ENCODE assay signal across 13 mouse cellular contexts in the genomic region with DNA sequence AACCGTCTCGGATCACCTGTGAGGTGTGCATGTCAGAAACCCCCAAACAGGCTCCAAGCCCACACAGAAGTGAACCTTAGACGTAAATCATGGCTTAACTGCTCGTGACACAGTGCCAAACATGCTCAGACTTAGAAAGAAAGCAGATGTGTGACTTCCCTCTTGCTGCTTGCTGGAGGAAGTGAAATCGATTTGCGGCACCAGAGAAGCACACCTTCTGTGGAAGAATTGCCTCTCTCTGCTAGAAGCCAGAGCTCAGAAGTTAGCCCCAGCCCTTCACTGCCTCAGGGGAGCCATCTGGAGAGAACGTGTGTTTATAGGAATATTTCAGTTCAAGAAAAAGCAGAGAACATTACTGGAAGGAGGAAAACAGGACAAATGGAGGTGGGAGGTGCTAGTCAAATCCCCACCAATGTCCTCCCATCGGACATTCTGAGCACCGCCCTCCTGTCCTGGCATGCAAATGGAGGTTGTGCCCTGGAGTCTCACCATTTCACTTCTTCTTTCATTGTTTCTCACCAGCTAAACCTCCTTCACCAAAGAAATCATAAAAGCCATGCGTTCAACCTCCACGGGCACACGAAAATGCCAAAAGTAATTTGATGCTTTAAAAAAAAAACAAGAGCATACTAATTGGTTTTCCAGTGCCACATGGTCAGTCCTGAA. TPM values are rescaled to one million over a fixed set of nuclear protein-coding genes. Genes with fewer than 3 reads are reported as not detected.
DNase-seq lines count a peak whose midpoint lies in the region; ATAC-seq and TF ChIP-seq lines count a peak whose summit lies in the region.
"Had no signal": no experiment of that assay in that cellular context is flagged by ENCODE, and none has a peak within 500 bp of the region (broad histone marks: within the 10 kb centered on the region; RNA-seq: fewer than 3 reads in every experiment).

No protein-coding gene starts in this region.

- DNase-seq in liver, adult 2 months (ENCODE audit: extremely low read depth, low read depth, low spot score), result no peak
- DNase-seq in liver, result no peak
- DNase-seq in embryonic facial prominence, embryonic 14.5 days (ENCODE audit: low spot score), result peak; percentile 69
- DNase-seq in liver, postnatal 0 days, result no peak
- DNase-seq in thymus, postnatal 4 days, result no peak
- no peak for DNase-seq in lung, adult 2 months
- DNase-seq: retina, postnatal 1 day had no signal

- no peaks in the 10 kb centered on the region for H3K9me3 ChIP-seq in embryonic facial prominence, embryonic 14.5 days (ENCODE audit: control insufficient read depth, low read length)
- H3K9me3 ChIP-seq in liver, postnatal 0 days (ENCODE audit: low read length), result no peaks in the 10 kb centered on the region
- no peaks in the 10 kb centered on the region for H3K9me3 ChIP-seq in stomach, embryonic 14.5 days (ENCODE audit: control insufficient read depth, low read depth, low read length)
- H3K9me3 ChIP-seq: midbrain, embryonic 12.5 days had no signal

- H3K4me2 ChIP-seq in embryonic facial prominence, embryonic 14.5 days (ENCODE audit: low read depth, low read length), result peak overlapping the region; percentile 38
- H3K4me2 ChIP-seq in liver, postnatal 0 days (ENCODE audit: low read depth, low read length), result peak overlapping the region; percentile 39; the same call in 1 of the 2 replicates
- H3K4me2 ChIP-seq in stomach, embryonic 14.5 days (replicated peaks; ENCODE audit: low read depth, low read length), result no peak overlapping the region
- H3K4me2 ChIP-seq: midbrain, embryonic 12.5 days had no signal

- H3K9ac ChIP-seq in liver, adult 2 months (ENCODE audit: low read depth, low read length), result no peak overlapping the region
- H3K9ac ChIP-seq in embryonic facial prominence, embryonic 14.5 days (ENCODE audit: low read depth, low read length), result no peak overlapping the region
- H3K9ac ChIP-seq in liver, postnatal 0 days (replicated peaks), result no peak overlapping the region
- H3K9ac ChIP-seq in stomach, embryonic 14.5 days (replicated peaks; ENCODE audit: low read depth, low read length), result no peak overlapping the region
- H3K9ac ChIP-seq: midbrain, embryonic 12.5 days had no signal

- no peak overlapping the region for H3K4me3 ChIP-seq in liver, adult 2 months (ENCODE audit: insufficient read depth, low read depth, low read length)
- H3K4me3 ChIP-seq in embryonic facial prominence, embryonic 14.5 days (ENCODE audit: low read depth, low read length), result peak overlapping the region; percentile 6; the same call in 1 of the 2 replicates
- H3K4me3 ChIP-seq in liver, postnatal 0 days (ENCODE audit: low read depth, low read length), result no peak overlapping the region
- H3K4me3 ChIP-seq in stomach, embryonic 14.5 days (ENCODE audit: low read depth, low read length), result no peak overlapping the region
- no peak overlapping the region for H3K4me3 ChIP-seq in lung, adult 2 months (replicated peaks; ENCODE audit: extremely low read depth, low read depth, low read length)
- H3K4me3 ChIP-seq: midbrain, embryonic 12.5 days had no signal

- H3K79me2 ChIP-seq in liver, adult 2 months (ENCODE audit: control insufficient read depth, insufficient read depth, low read length), result no peaks in the 10 kb centered on the region

- H3K36me3 ChIP-seq in liver, adult 2 months (ENCODE audit: control insufficient read depth, insufficient read depth, low read length), result no peaks in the 10 kb centered on the region
- no peaks in the 10 kb centered on the region for H3K36me3 ChIP-seq in embryonic facial prominence, embryonic 14.5 days (ENCODE audit: control insufficient read depth, insufficient read depth, low read length)
- no peaks in the 10 kb centered on the region for H3K36me3 ChIP-seq in liver, postnatal 0 days (replicated peaks; ENCODE audit: insufficient read depth, low read length)
- no peaks in the 10 kb centered on the region for H3K36me3 ChIP-seq in stomach, embryonic 14.5 days (ENCODE audit: control insufficient read depth, insufficient read depth, low read length)
- H3K36me3 ChIP-seq: midbrain, embryonic 12.5 days had no signal

- TF ChIP-seq CTCF in liver, adult 2 months (IDR thresholded peaks at IDR 0.05; ENCODE audit: low read depth, low read length), result no peak
- no peak for TF ChIP-seq CTCF in liver, postnatal 0 days (IDR thresholded peaks at IDR 0.05; ENCODE audit: low read depth)
- no peak for TF ChIP-seq CTCF in lung, adult 2 months (IDR thresholded peaks at IDR 0.05; ENCODE audit: insufficient read depth, low read length)

- no peaks in the 10 kb centered on the region for H3K27me3 ChIP-seq in liver, adult 2 months (ENCODE audit: control insufficient read depth, insufficient read depth, low read length)
- no peaks in the 10 kb centered on the region for H3K27me3 ChIP-seq in embryonic facial prominence, embryonic 14.5 days (replicated peaks; ENCODE audit: control insufficient read depth, insufficient read depth, low read length)
- no peaks in the 10 kb centered on the region for H3K27me3 ChIP-seq in liver, postnatal 0 days (ENCODE audit: insufficient read depth, low read length)
- no peaks in the 10 kb centered on the region for H3K27me3 ChIP-seq in stomach, embryonic 14.5 days (ENCODE audit: control insufficient read depth, insufficient read depth, low read length)
- H3K27me3 ChIP-seq: midbrain, embryonic 12.5 days had no signal

- H3K27ac ChIP-seq in liver, adult 2 months (replicated peaks; ENCODE audit: insufficient read depth, low read depth, low read length), result peak overlapping the region; percentile 68; the same call in 1 of the 2 replicates
- H3K27ac ChIP-seq in embryonic facial prominence, embryonic 14.5 days (replicated peaks; ENCODE audit: low read depth, low read length), result no peak overlapping the region; the same call in 1 of the 2 replicates
- peak overlapping the region; percentile 71 for H3K27ac ChIP-seq in liver, postnatal 0 days (ENCODE audit: low read depth)
- H3K27ac ChIP-seq in stomach, embryonic 14.5 days (ENCODE audit: low read length), result 0 out of 2 replicates have a peak overlapping the region, but pooled peaks have one; percentile 39
- H3K27ac ChIP-seq: midbrain, embryonic 12.5 days had no signal

- H3K4me1 ChIP-seq in liver, adult 2 months (ENCODE audit: control insufficient read depth, insufficient read depth, low read length), result no peaks in the 10 kb centered on the region
- H3K4me1 ChIP-seq in embryonic facial prominence, embryonic 14.5 days (ENCODE audit: control insufficient read depth, insufficient read depth, low read length), result no peaks in the 10 kb centered on the region; the same call in 1 of the 2 replicates
- H3K4me1 ChIP-seq in liver, postnatal 0 days (ENCODE audit: insufficient read depth), result no peaks in the 10 kb centered on the region
- no peaks in the 10 kb centered on the region; the same call in 1 of the 2 replicates for H3K4me1 ChIP-seq in stomach, embryonic 14.5 days (ENCODE audit: control insufficient read depth, insufficient read depth, low read length)
- H3K4me1 ChIP-seq in lung, adult 2 months (ENCODE audit: control insufficient read depth, insufficient read depth, low read length), result no peaks in the 10 kb centered on the region; the same call in 1 of the 2 replicates
- H3K4me1 ChIP-seq: midbrain, embryonic 12.5 days had no signal

- ATAC-seq in embryonic facial prominence, embryonic 14.5 days (ENCODE audit: low read depth), result peak; percentile 68; the same call in 1 of the 2 replicates
- peak; percentile 40; the same call in 1 of the 2 replicates for ATAC-seq in liver, postnatal 0 days
- peak; percentile 56; the same call in 1 of the 2 replicates for ATAC-seq in stomach, embryonic 14.5 days (ENCODE audit: insufficient number of reproducible peaks, insufficient read depth, low FRiP score, low read depth)
- ATAC-seq: hindbrain, embryonic 16.5 days had no signal

- TF ChIP-seq POLR2A in liver, adult 2 months (IDR thresholded peaks at IDR 0.05; ENCODE audit: extremely low read depth, insufficient read depth, low read length), result no peak
- TF ChIP-seq POLR2A in lung, adult 2 months (IDR thresholded peaks at IDR 0.05; ENCODE audit: borderline replicate concordance, extremely low read depth, low read depth, low read length), result no peak

- 82% methylated on average over 12 of the region's 12 CpGs for WGBS in liver, adult 2 months
- 46% methylated on average over 12 of the region's 12 CpGs for WGBS in embryonic facial prominence, embryonic 14.5 days
- WGBS in liver, postnatal 0 days (ENCODE audit: insufficient replicate concordance), result 45% methylated on average over 12 of the region's 12 CpGs
- 59% methylated on average over 12 of the region's 12 CpGs for WGBS in stomach, embryonic 14.5 days
- WGBS in lung, adult 2 months, result 63% methylated on average over 12 of the region's 12 CpGs

- TF ChIP-seq EP300 in liver, postnatal 0 days (IDR thresholded peaks at IDR 0.05; ENCODE audit: low read depth), result no peak

RNA-seq across cellular contexts. Expression of gene Mpeg1, which starts 3.0 kb away (rescaled TPM):
- 27.1 and 30.9 TPM in 2 replicates for total RNA-seq in liver, adult 2 months (2014; rRNA removed)
- 6.1 and 7.4 TPM in 2 replicates for polyA plus RNA-seq in liver, adult 2 months (2012; rRNA removed)
- 0.93 and 1.2 TPM in 2 replicates for polyA plus RNA-seq in embryonic facial prominence, embryonic 14.5 days (2014; fragmentation: Nextera tagmentation; extraction: Ambion mirVana)
- 3.5 and 3.8 TPM in 2 replicates for polyA plus RNA-seq in liver, postnatal 0 days (2015; fragmentation: Nextera tagmentation; extraction: Ambion mirVana)
- polyA plus RNA-seq in stomach, embryonic 14.5 days (2014; fragmentation: Nextera tagmentation; extraction: Ambion mirVana), result 1.3 and 1.4 TPM in 2 replicates
- polyA plus RNA-seq in lung, adult 2 months (2012; rRNA removed), result 22.2 and 35.3 TPM in 2 replicates

RNA-seq across cellular contexts. Expression of gene Pfpl, which starts 29.8 kb away (rescaled TPM):
- not detected in 2 replicates for total RNA-seq in liver, adult 2 months (2014; rRNA removed)
- polyA plus RNA-seq in liver, adult 2 months (2012; rRNA removed), result not detected in 2 replicates
- polyA plus RNA-seq in embryonic facial prominence, embryonic 14.5 days (2014; fragmentation: Nextera tagmentation; extraction: Ambion mirVana), result 0.10 TPM in 1 of 2 replicates, not detected in the other
- polyA plus RNA-seq in liver, postnatal 0 days (2015; fragmentation: Nextera tagmentation; extraction: Ambion mirVana), result not detected in 2 replicates
- polyA plus RNA-seq in stomach, embryonic 14.5 days (2014; fragmentation: Nextera tagmentation; extraction: Ambion mirVana), result not detected in 2 replicates
- not detected in 2 replicates for polyA plus RNA-seq in lung, adult 2 months (2012; rRNA removed)
- total RNA-seq: adrenal gland, postnatal 4 days; gastrocnemius, postnatal 4 days; left cerebral cortex, adult 18-20 months had no signal
- polyA plus RNA-seq: hindbrain, embryonic 16.5 days; midbrain, embryonic 12.5 days had no signal

RNA-seq across cellular contexts. Expression of gene Olfr1441, which starts 40.3 kb away (rescaled TPM):
- not detected in 2 replicates for total RNA-seq in liver, adult 2 months (2014; rRNA removed)
- polyA plus RNA-seq in liver, adult 2 months (2012; rRNA removed), result not detected in 2 replicates
- polyA plus RNA-seq in embryonic facial prominence, embryonic 14.5 days (2014; fragmentation: Nextera tagmentation; extraction: Ambion mirVana), result 0.18 TPM in 1 of 2 replicates, not detected in the other
- polyA plus RNA-seq in liver, postnatal 0 days (2015; fragmentation: Nextera tagmentation; extraction: Ambion mirVana), result not detected in 2 replicates
- not detected in 2 replicates for polyA plus RNA-seq in stomach, embryonic 14.5 days (2014; fragmentation: Nextera tagmentation; extraction: Ambion mirVana)
- not detected in 2 replicates for polyA plus RNA-seq in lung, adult 2 months (2012; rRNA removed)
- total RNA-seq: adrenal gland, postnatal 4 days; gastrocnemius, postnatal 4 days; left cerebral cortex, adult 18-20 months had no signal
- polyA plus RNA-seq: hindbrain, embryonic 16.5 days; midbrain, embryonic 12.5 days had no signal

RNA-seq across cellular contexts. Expression of gene Dtx4, which starts 43.7 kb away (rescaled TPM):
- 1.8 and 3.8 TPM in 2 replicates for total RNA-seq in liver, adult 2 months (2014; rRNA removed)
- 6.5 and 7.2 TPM in 2 replicates for polyA plus RNA-seq in liver, adult 2 months (2012; rRNA removed)
- 11.9 and 14.5 TPM in 2 replicates for polyA plus RNA-seq in embryonic facial prominence, embryonic 14.5 days (2014; fragmentation: Nextera tagmentation; extraction: Ambion mirVana)
- polyA plus RNA-seq in liver, postnatal 0 days (2015; fragmentation: Nextera tagmentation; extraction: Ambion mirVana), result 1.8 and 2.1 TPM in 2 replicates
- polyA plus RNA-seq in stomach, embryonic 14.5 days (2014; fragmentation: Nextera tagmentation; extraction: Ambion mirVana), result 18.9 and 20.2 TPM in 2 replicates
- 10.3 and 13.8 TPM in 2 replicates for polyA plus RNA-seq in lung, adult 2 months (2012; rRNA removed)
